Mouse (Mus musculus): Measurements from ENCODE around the gene Ginm1.

DNA sequence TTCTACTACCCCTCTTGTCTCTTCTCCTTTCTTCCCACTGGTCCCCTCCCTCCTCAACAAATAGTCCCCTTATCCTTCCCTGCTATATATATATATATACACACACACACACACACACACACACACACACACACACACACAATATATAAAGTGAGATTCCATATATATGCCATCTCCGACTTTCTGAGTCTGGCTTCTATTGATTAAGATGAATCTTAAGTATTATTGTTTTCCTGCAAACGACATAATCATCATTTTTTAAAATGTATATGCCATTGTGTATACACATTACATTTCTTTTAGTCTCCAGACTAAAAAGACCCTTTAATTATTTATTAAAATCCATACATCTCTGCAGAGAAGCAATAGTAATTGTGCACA is 47.7 kb upstream of the Ginm1 start:
- TF ChIP-seq GATA1 (IDR thresholded peaks at IDR 0.05; ENCODE audit: low read length) (no peak), TAL1 (IDR thresholded peaks at IDR 0.05; ENCODE audit: low read length) (no peak)
